Comparison of ENCODE assay signal across 8 mouse cellular contexts in the genomic region with DNA sequence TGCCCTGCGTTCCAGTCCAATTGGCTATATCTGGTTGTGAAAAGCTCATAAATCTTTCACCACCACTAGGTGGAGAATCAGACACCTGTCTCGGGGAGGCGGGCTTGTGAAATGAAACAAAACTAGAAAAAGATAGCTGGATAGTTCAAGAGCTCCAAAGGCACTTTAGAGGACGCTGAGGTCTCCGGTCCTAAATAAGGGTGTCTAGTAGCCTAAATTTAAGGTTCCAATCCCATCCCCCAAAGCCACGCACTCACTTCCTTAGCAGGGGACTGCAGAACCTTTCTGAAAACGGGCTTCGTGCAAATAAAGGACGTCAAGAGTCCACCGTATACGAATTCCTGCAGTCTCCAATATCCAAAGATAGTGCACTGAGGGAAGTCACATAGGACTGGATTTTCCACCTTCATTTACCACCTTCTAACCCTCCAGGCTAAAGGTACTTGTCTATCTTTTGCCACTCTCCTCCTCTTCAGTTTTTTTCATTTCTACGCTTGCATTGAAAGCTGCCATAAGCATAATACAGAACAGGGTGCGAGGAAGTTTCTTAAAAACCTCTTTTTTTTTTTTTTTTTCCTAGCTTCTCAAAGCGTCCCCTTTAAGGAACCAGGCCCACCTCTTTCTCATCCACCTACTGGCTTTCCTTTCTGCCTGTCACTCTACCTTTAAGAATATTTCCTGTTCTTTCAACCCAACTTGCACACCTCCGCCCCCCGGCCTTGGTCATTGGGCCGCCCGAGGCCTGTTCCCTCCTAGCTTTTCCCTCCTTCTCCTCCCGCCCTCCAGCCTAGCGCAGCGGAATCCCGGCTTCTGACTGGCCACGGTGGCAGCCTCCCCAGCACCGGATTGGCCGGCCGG. TPM values are rescaled to one million over a fixed set of nuclear protein-coding genes. Genes with fewer than 3 reads are reported as not detected.
DNase-seq lines count a peak whose midpoint lies in the region; ATAC-seq lines count a peak whose summit lies in the region.

No protein-coding gene starts in this region.

- peak overlapping the region; percentile 90 for H3K27ac ChIP-seq in lung, embryonic 16.5 days (ENCODE audit: low read length)

- peaks cover 12% of the 10 kb centered on the region for H3K4me1 ChIP-seq in lung, embryonic 16.5 days (replicated peaks; ENCODE audit: control insufficient read depth, insufficient read depth, low read length)

- H3K9ac ChIP-seq in lung, embryonic 16.5 days (ENCODE audit: low read length) = peak overlapping the region; percentile 95

- peak overlapping the region; percentile 68 for H3K4me3 ChIP-seq in lung, embryonic 16.5 days (ENCODE audit: low read length)

- peak; percentile 98 to 99 for ATAC-seq in hematopoietic stem cell, adult 5-6 weeks (replicated peaks in 1 of 2; ENCODE audit: insufficient read depth in 1 of 2, low FRiP score in 2 of 2, low TSS enrichment in 1 of 2, low read depth in 1 of 2, poor library complexity in 2 of 2, severe bottlenecking in 2 of 2)
- peak; percentile 100 for ATAC-seq in lung, embryonic 16.5 days (ENCODE audit: low read depth)

- H3K9me3 ChIP-seq in lung, embryonic 16.5 days (ENCODE audit: control insufficient read depth, low read length) = no peaks in the 10 kb centered on the region

- H3K36me3 ChIP-seq in lung, embryonic 16.5 days (ENCODE audit: control insufficient read depth, insufficient read depth, low read length) = no peaks in the 10 kb centered on the region

- no peaks in the 10 kb centered on the region for H3K27me3 ChIP-seq in lung, embryonic 16.5 days (ENCODE audit: control insufficient read depth, insufficient read depth, low read depth, low read length)

- WGBS in lung, embryonic 16.5 days = under 1% methylated on average over 26 of the region's 26 CpGs

- peak; percentile 96 for DNase-seq in MEL-GATA-1-ER (ENCODE audit: extremely low read depth, low read depth)
- DNase-seq in cerebellum, adult 8-10 months = peak; percentile 97
- DNase-seq in forelimb bud, embryonic 11.5 days (ENCODE audit: low read depth, low spot score) = peak; percentile 97
- peak; percentile 95 for DNase-seq in layer of hippocampus, adult 9-10 months (ENCODE audit: low spot score)
- peak; percentile 90 for DNase-seq in ovary, postnatal 10 days (ENCODE audit: low spot score)
- DNase-seq in thymus, postnatal 10 days (ENCODE audit: low spot score in 2 of 2) = peak; percentile 96 to 99

- peak overlapping the region; percentile 70 for H3K4me2 ChIP-seq in lung, embryonic 16.5 days (ENCODE audit: low read depth, low read length)

RNA-seq across cellular contexts. Expression of gene Usf3, which starts 0.5 kb away (rescaled TPM):
- total RNA-seq in hematopoietic stem cell, adult 5-6 weeks (2017) = 13.5 and 16.1 TPM in 2 replicates
- polyA plus RNA-seq in lung, embryonic 16.5 days (2015; fragmentation: Nextera tagmentation; extraction: Ambion mirVana) = 2.8 and 3.2 TPM in 2 replicates

RNA-seq across cellular contexts. Expression of gene Naa50, which starts 32.9 kb away (rescaled TPM):
- total RNA-seq in hematopoietic stem cell, adult 5-6 weeks (2017) = 95.1 and 108 TPM in 2 replicates
- 84.2 and 91.3 TPM in 2 replicates for polyA plus RNA-seq in lung, embryonic 16.5 days (2015; fragmentation: Nextera tagmentation; extraction: Ambion mirVana)

RNA-seq across cellular contexts. Expression of gene Atp6v1a, which starts 33.0 kb away (rescaled TPM):
- total RNA-seq in hematopoietic stem cell, adult 5-6 weeks (2017) = 49.9 and 68.7 TPM in 2 replicates
- 69.2 TPM in 2 replicates for polyA plus RNA-seq in lung, embryonic 16.5 days (2015; fragmentation: Nextera tagmentation; extraction: Ambion mirVana)

Comparison
In these comparisons a context has a peak if more than half of its experiments do, and no peak if none do; other contexts are left out.
1. Peak in every context shown above with its lines: DNase-seq, ATAC-seq, H3K4me3 ChIP-seq and H3K27ac ChIP-seq.